Mouse (Mus musculus) lung, embryonic 16.5 days (tissue): ENCODE data around the gene Sbf2. TPM values are rescaled to one million over a fixed set of nuclear protein-coding genes. Genes with fewer than 3 reads are reported as not detected.

Experiments
- ATAC-seq: fragments of 200-750 bp; cut with Nextera tagmentation; 2 replicates; pipeline ENCODE4 v1.8.0; 2017; ENCODE audit warnings: low read depth, mild to moderate bottlenecking, moderate library complexity
- H3K27ac ChIP-seq: fragments of 300-500 bp; sonication (generic); 2 replicates; pipeline ENCODE4 v1.5.1; 2014; ENCODE audit warnings: mild to moderate bottlenecking, control low read depth, low read length
- H3K27me3 ChIP-seq: fragments of 300-500 bp; sonication (generic); 2 replicates; pipeline ENCODE4 v1.6.1; 2014; ENCODE audit warnings: low read depth, low read length, mixed read lengths; ENCODE audit not compliant: control insufficient read depth, insufficient read depth
- H3K36me3 ChIP-seq: fragments of 300-500 bp; sonication (generic); 2 replicates; pipeline ENCODE4 v1.6.1; 2014; ENCODE audit warnings: low read length; ENCODE audit not compliant: control insufficient read depth, insufficient read depth
- H3K4me1 ChIP-seq: fragments of 300-500 bp; sonication (generic); replicated peaks from 2 replicates; pipeline ENCODE4 v1.6.1; 2014; ENCODE audit warnings: low read length, mixed read lengths; ENCODE audit not compliant: control insufficient read depth, insufficient read depth
- H3K4me2 ChIP-seq: fragments of 300-500 bp; sonication (generic); 2 replicates; pipeline ENCODE4 v1.6.1; 2014; ENCODE audit warnings: low read depth, low read length, control low read depth
- H3K4me3 ChIP-seq: fragments of 300-500 bp; sonication (generic); 2 replicates; pipeline ENCODE4 v1.5.1; 2014; ENCODE audit warnings: mild to moderate bottlenecking, low read length, control low read depth
- H3K9ac ChIP-seq: fragments of 300-500 bp; sonication (generic); 2 replicates; pipeline ENCODE4 v1.6.1; 2014; ENCODE audit warnings: low read length, control low read depth
- H3K9me3 ChIP-seq: fragments of 300-500 bp; sonication (generic); 2 replicates; pipeline ENCODE4 v1.6.1; 2016; ENCODE audit warnings: low read length; ENCODE audit not compliant: control insufficient read depth
- WGBS: fragments of 180-500 bp; shearing (Covaris S2); extraction: QIAGEN DNeasy Blood & Tissue Kit; methylation state at CpG from one replicate; pipeline ENCODE4 v1.1.7; 2014; 5-methylcytosine and 5-hydroxymethylcytosine counted together
- polyA plus RNA-seq: library from polyadenylated mRNA; unstranded; fragments of >200 nt; fragmentation: Nextera tagmentation; extraction: Ambion mirVana; gene quantifications from 2 replicates; pipeline ENCODE4 v1.2.1, GENCODE M21; 2015

Gene Sbf2
- polyA plus RNA-seq, 1 experiment from 2014 or later = 37.9 TPM

GRCm38 (mm10) chr7:110625489-110625888 is 10.8 kb upstream of the Sbf2 start:
- H3K36me3 ChIP-seq = no peaks in the 10 kb centered on the region
- no peak overlapping the region for H3K27ac ChIP-seq
- ATAC-seq = no peak
- no peaks in the 10 kb centered on the region for H3K9me3 ChIP-seq
- peak overlapping the region; percentile 99 for H3K4me2 ChIP-seq
- H3K4me1 ChIP-seq = peaks cover 53% of the 10 kb centered on the region
- H3K27me3 ChIP-seq = peaks cover 19% of the 10 kb centered on the region
- no peak overlapping the region for H3K9ac ChIP-seq
- 56% methylated on average over 10 of the region's 10 CpGs for WGBS
- H3K4me3 ChIP-seq = no peak overlapping the region; the same call in 1 of the 2 replicates

GRCm38 (mm10) chr7:110624961-110625360 is 10.2 kb upstream of the Sbf2 start:
- peak overlapping the region; percentile 77 for H3K27ac ChIP-seq
- H3K9ac ChIP-seq = no peak overlapping the region
- peaks cover 51% of the 10 kb centered on the region for H3K4me1 ChIP-seq
- no peaks in the 10 kb centered on the region for H3K9me3 ChIP-seq
- no peaks in the 10 kb centered on the region for H3K36me3 ChIP-seq
- ATAC-seq = peak; percentile 65
- H3K4me3 ChIP-seq = no peak overlapping the region
- WGBS = 66% methylated on average over 13 of the region's 13 CpGs
- peaks cover 19% of the 10 kb centered on the region for H3K27me3 ChIP-seq
- 0 out of 2 replicates have a peak overlapping the region, but pooled peaks have one; percentile 20 for H3K4me2 ChIP-seq

DNA sequence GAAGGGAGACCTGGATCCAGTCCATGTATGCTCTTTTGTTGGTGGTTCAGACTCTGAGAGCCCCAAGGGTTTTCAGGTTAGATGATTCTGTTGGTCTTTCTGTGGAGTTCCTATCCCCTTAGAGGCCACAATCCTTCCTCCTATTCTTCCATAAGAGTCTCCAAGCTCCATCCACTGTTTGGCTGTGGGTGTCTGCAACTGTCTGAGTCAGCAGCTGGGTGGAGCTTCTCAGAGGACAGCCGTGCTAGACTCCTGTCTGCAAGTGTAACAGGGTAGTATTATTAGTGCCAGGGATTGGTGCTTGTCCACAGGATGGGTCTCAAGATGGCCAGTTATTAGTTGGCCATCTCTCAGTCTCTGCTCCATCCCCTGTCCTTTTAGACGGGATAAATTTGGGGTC is 9.3 kb upstream of the Sbf2 start:
- Histone ChIP-seq H3K4me1 (peaks cover 49% of the 10 kb centered on the region), H3K9ac (no peak overlapping the region), H3K27me3 (peaks cover 17% of the 10 kb centered on the region), H3K4me3 (no peak overlapping the region), H3K9me3 (no peaks in the 10 kb centered on the region), H3K36me3 (no peaks in the 10 kb centered on the region), H3K4me2 (no peak overlapping the region), H3K27ac (no peak overlapping the region)
- no peak for ATAC-seq
- WGBS = 49% methylated on average over 2 of the region's 2 CpGs

DNA sequence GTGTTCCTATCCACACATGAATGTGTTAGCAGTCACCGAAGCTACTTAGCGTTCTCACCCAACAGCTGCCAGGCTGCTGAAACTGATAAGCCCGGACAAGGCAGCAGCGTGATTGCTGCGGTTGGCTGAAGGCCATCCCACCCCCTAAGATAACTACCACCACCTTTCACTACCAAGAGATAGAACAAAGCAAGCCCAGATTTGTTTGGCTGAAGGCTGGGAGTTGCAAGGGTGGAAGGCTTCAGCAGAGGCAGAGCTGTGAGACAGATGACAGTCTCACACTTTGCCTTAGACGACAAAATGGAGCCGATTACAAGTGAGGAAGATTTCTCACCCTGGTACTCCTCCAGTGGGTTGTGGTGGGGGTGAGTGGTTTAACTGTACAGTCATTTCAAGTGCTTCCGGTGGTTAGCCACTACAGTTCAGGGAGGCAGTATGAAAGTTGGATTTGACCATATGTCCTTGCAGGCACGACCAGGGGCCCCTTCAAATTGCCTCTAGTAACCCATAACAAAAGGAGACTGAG is 4.4 kb upstream of the Sbf2 start:
- Histone ChIP-seq H3K9me3 (no peaks in the 10 kb centered on the region), H3K27me3 (no peaks in the 10 kb centered on the region), H3K27ac (no peak overlapping the region), H3K36me3 (no peaks in the 10 kb centered on the region), H3K9ac (no peak overlapping the region), H3K4me3 (no peak overlapping the region), H3K4me1 (peaks cover 25% of the 10 kb centered on the region), H3K4me2 (peak overlapping the region; percentile 14; the same call in 1 of the 2 replicates)
- 10% methylated on average over 9 of the region's 9 CpGs for WGBS
- no peak for ATAC-seq

- Histone ChIP-seq H3K9me3 (no peaks in the 10 kb centered on the region), H3K4me3 (peak overlapping the region; percentile 91), H3K27ac (peak overlapping the region; percentile 100), H3K4me2 (peak overlapping the region; percentile 90), H3K4me1 (peaks cover 30% of the 10 kb centered on the region), H3K9ac (0 out of 2 replicates have a peak overlapping the region, but pooled peaks have one; percentile 30), H3K36me3 (no peaks in the 10 kb centered on the region), H3K27me3 (no peaks in the 10 kb centered on the region)
- WGBS = 12% methylated on average over 11 of the region's 11 CpGs
- no peak for ATAC-seq
Observed at GRCm38 (mm10) chr7:110615792-110616191, 1.1 kb upstream of the Sbf2 start.

- no peaks in the 10 kb centered on the region for H3K27me3 ChIP-seq
- peaks cover 30% of the 10 kb centered on the region for H3K4me1 ChIP-seq
Observed at GRCm38 (mm10) chr7:110615151-110615631, 469 bp upstream of the Sbf2 start.

GRCm38 (mm10) chr7:110613381-110614132 is 1.2 kb downstream of the Sbf2 start:
- Histone ChIP-seq H3K9ac (peak overlapping the region; percentile 98), H3K9me3 (no peaks in the 10 kb centered on the region), H3K36me3 (no peaks in the 10 kb centered on the region), H3K27ac (peak overlapping the region; percentile 100), H3K27me3 (no peaks in the 10 kb centered on the region), H3K4me2 (peak overlapping the region; percentile 90), H3K4me1 (peaks cover 20% of the 10 kb centered on the region), H3K4me3 (peak overlapping the region; percentile 91)
- WGBS = 1% methylated on average over 17 of the region's 17 CpGs
- no peak for ATAC-seq

More at GRCm38 (mm10) chr7:110615151-110615631, 469 bp upstream of the Sbf2 start:
- H3K4me3 ChIP-seq = peak overlapping the region; percentile 91
- H3K4me2 ChIP-seq = peak overlapping the region; percentile 90
- peak overlapping the region; percentile 100 for H3K27ac ChIP-seq
- ATAC-seq = peak; percentile 69
- no peaks in the 10 kb centered on the region for H3K9me3 ChIP-seq
- H3K9ac ChIP-seq = peak overlapping the region; percentile 98
- under 1% methylated on average over 20 of the region's 20 CpGs for WGBS
- no peaks in the 10 kb centered on the region for H3K36me3 ChIP-seq

- no peak overlapping the region for H3K9ac ChIP-seq
- ATAC-seq = no peak
- H3K27ac ChIP-seq = no peak overlapping the region
- no peaks in the 10 kb centered on the region for H3K27me3 ChIP-seq
- no peak overlapping the region for H3K4me3 ChIP-seq
- 100% methylated on average over 1 of the region's 1 CpGs for WGBS
- peaks cover under 1% of the 10 kb centered on the region; the same call in 1 of the 2 replicates for H3K4me1 ChIP-seq
- H3K9me3 ChIP-seq = 0 out of 2 replicates have a peak, but pooled peaks cover 2% of the 10 kb centered on the region
- H3K4me2 ChIP-seq = no peak overlapping the region
- no peaks in the 10 kb centered on the region for H3K36me3 ChIP-seq
Observed at GRCm38 (mm10) chr7:110606906-110607305, 7.8 kb downstream of the Sbf2 start.

GRCm38 (mm10) chr7:110605476-110605875 is 9.2 kb downstream of the Sbf2 start:
- no peaks in the 10 kb centered on the region for H3K4me1 ChIP-seq
- H3K9ac ChIP-seq = no peak overlapping the region
- H3K27ac ChIP-seq = no peak overlapping the region
- no peak for ATAC-seq
- H3K9me3 ChIP-seq = 0 out of 2 replicates have a peak, but pooled peaks cover 2% of the 10 kb centered on the region
- no peak overlapping the region for H3K4me2 ChIP-seq
- no peaks in the 10 kb centered on the region for H3K27me3 ChIP-seq
- WGBS = 82% methylated on average over 4 of the region's 4 CpGs
- no peaks in the 10 kb centered on the region for H3K36me3 ChIP-seq
- H3K4me3 ChIP-seq = no peak overlapping the region
